Comparison of ENCODE assay signal across 18 mouse cellular contexts in genomic region chr19:15745026-15745777, GRCm38 (mm10).
DNase-seq lines count a peak whose midpoint lies in the region; ATAC-seq and TF ChIP-seq lines count a peak whose summit lies in the region.
"Had no signal": no experiment of that assay in that cellular context is flagged by ENCODE, and none has a peak within 500 bp of the region (broad histone marks: within the 10 kb centered on the region; RNA-seq: fewer than 3 reads in every experiment).

No protein-coding gene starts in this region.

- DNase-seq in hindbrain, embryonic 10.5 days (ENCODE audit: low spot score): no peak
- peak; percentile 72 for DNase-seq in brain, embryonic 14.5 days (ENCODE audit: low read depth)
- peak; percentile 54 for DNase-seq in retina, postnatal 1 day
- no peak for DNase-seq in cerebellum, adult 11-12 months
- no peak for DNase-seq in testis, postnatal 14 days (ENCODE audit: low spot score)
- DNase-seq: B cell, adult 2 months; cerebellum, postnatal 14 days; kidney, adult 8-10 months; kidney, postnatal 4 days; layer of hippocampus, postnatal 36 days; thymus, postnatal 14 days had no signal

- H3K4me2 ChIP-seq in hindbrain, embryonic 15.5 days: no peak overlapping the region
- H3K4me2 ChIP-seq in hindbrain, embryonic 16.5 days (ENCODE audit: low read length): no peak overlapping the region
- H3K4me2 ChIP-seq: heart, embryonic 13.5 days; liver, embryonic 12.5 days; neural tube, embryonic 12.5 days had no signal

- H3K27ac ChIP-seq in hindbrain, embryonic 15.5 days (replicated peaks): no peak overlapping the region
- no peak overlapping the region for H3K27ac ChIP-seq in hindbrain, embryonic 10.5 days
- H3K27ac ChIP-seq in hindbrain, embryonic 16.5 days (ENCODE audit: low read depth, low read length): no peak overlapping the region
- H3K27ac ChIP-seq: heart, embryonic 13.5 days; limb, embryonic 10.5 days; liver, embryonic 12.5 days; neural tube, embryonic 12.5 days had no signal

- no peaks in the 10 kb centered on the region for H3K36me3 ChIP-seq in hindbrain, embryonic 15.5 days
- H3K36me3 ChIP-seq in hindbrain, embryonic 10.5 days: no peaks in the 10 kb centered on the region
- no peaks in the 10 kb centered on the region for H3K36me3 ChIP-seq in hindbrain, embryonic 16.5 days (ENCODE audit: control insufficient read depth, insufficient read depth, low read length)
- H3K36me3 ChIP-seq: heart, embryonic 13.5 days; limb, embryonic 10.5 days; liver, embryonic 12.5 days; neural tube, embryonic 12.5 days had no signal

- no peak for TF ChIP-seq CTCF in brain, embryonic 14.5 days (IDR thresholded peaks at IDR 0.05; ENCODE audit: borderline replicate concordance, extremely low read depth, insufficient read depth, insufficient read length)

- H3K9me3 ChIP-seq in hindbrain, embryonic 15.5 days: no peaks in the 10 kb centered on the region
- H3K9me3 ChIP-seq in hindbrain, embryonic 10.5 days: no peaks in the 10 kb centered on the region
- no peaks in the 10 kb centered on the region for H3K9me3 ChIP-seq in hindbrain, embryonic 16.5 days (ENCODE audit: control insufficient read depth, low read length)
- H3K9me3 ChIP-seq: heart, embryonic 13.5 days; limb, embryonic 10.5 days; liver, embryonic 12.5 days; neural tube, embryonic 12.5 days had no signal

- H3K27me3 ChIP-seq in hindbrain, embryonic 15.5 days: 0 out of 2 replicates have a peak, but pooled peaks cover 2% of the 10 kb centered on the region
- H3K27me3 ChIP-seq in hindbrain, embryonic 10.5 days (ENCODE audit: insufficient read depth, poor library complexity, severe bottlenecking): no peaks in the 10 kb centered on the region
- no peaks in the 10 kb centered on the region for H3K27me3 ChIP-seq in hindbrain, embryonic 16.5 days (replicated peaks; ENCODE audit: control insufficient read depth, insufficient read depth, low read length)
- H3K27me3 ChIP-seq: heart, embryonic 13.5 days; liver, embryonic 12.5 days; neural tube, embryonic 12.5 days had no signal

- peak; percentile 61; the same call in 1 of the 2 replicates for ATAC-seq in hindbrain, embryonic 15.5 days (ENCODE audit: low FRiP score, low read depth)
- peak; percentile 74 for ATAC-seq in hindbrain, embryonic 16.5 days
- ATAC-seq: liver, embryonic 12.5 days; lung, postnatal 0 days had no signal

- WGBS in hindbrain, embryonic 15.5 days: 31% methylated on average over 8 of the region's 8 CpGs
- 56% methylated on average over 8 of the region's 8 CpGs for WGBS in hindbrain, embryonic 10.5 days
- 32% methylated on average over 8 of the region's 8 CpGs for WGBS in hindbrain, embryonic 16.5 days

- no peak overlapping the region for H3K9ac ChIP-seq in hindbrain, embryonic 15.5 days
- H3K9ac ChIP-seq in hindbrain, embryonic 16.5 days (ENCODE audit: low read depth, low read length): no peak overlapping the region
- H3K9ac ChIP-seq: heart, embryonic 13.5 days; liver, embryonic 12.5 days; neural tube, embryonic 12.5 days had no signal

- no peaks in the 10 kb centered on the region for H3K4me1 ChIP-seq in hindbrain, embryonic 15.5 days (replicated peaks)
- H3K4me1 ChIP-seq in hindbrain, embryonic 10.5 days (replicated peaks): peaks cover 5% of the 10 kb centered on the region; the same call in 1 of the 2 replicates
- peaks cover 2% of the 10 kb centered on the region; the same call in 1 of the 2 replicates for H3K4me1 ChIP-seq in hindbrain, embryonic 16.5 days (ENCODE audit: control insufficient read depth, insufficient read depth, low read depth, low read length)
- H3K4me1 ChIP-seq: heart, embryonic 13.5 days; liver, embryonic 12.5 days; neural tube, embryonic 12.5 days had no signal

- TF ChIP-seq POLR2A in brain, embryonic 14.5 days (IDR thresholded peaks at IDR 0.05; ENCODE audit: borderline replicate concordance, extremely low read depth, insufficient read depth, insufficient read length, poor library complexity, severe bottlenecking): no peak

- no peak overlapping the region for H3K4me3 ChIP-seq in hindbrain, embryonic 15.5 days
- H3K4me3 ChIP-seq in hindbrain, embryonic 10.5 days: no peak overlapping the region
- no peak overlapping the region for H3K4me3 ChIP-seq in hindbrain, embryonic 16.5 days (ENCODE audit: low read length)
- H3K4me3 ChIP-seq: heart, embryonic 13.5 days; limb, embryonic 10.5 days; liver, embryonic 12.5 days; neural tube, embryonic 12.5 days had no signal

Comparison
In these comparisons a context has a peak if more than half of its experiments do, and no peak if none do; other contexts are left out.
1. DNase-seq: peak in brain, embryonic 14.5 days (single experiment) and retina, postnatal 1 day (single experiment); none in hindbrain, embryonic 10.5 days (single experiment), cerebellum, adult 11-12 months (single experiment) and testis, postnatal 14 days (single experiment).